Mouse (Mus musculus): Measurements from ENCODE around the gene Tsen2. TPM values are rescaled to one million over a fixed set of nuclear protein-coding genes. Genes with fewer than 3 reads are reported as not detected.

Tsen2 gene
- polyA plus RNA-seq (2012; ENCODE audit: insufficient read depth, insufficient read length, missing spikeins), result 9.7 and 10.0 TPM in 2 replicates

DNA sequence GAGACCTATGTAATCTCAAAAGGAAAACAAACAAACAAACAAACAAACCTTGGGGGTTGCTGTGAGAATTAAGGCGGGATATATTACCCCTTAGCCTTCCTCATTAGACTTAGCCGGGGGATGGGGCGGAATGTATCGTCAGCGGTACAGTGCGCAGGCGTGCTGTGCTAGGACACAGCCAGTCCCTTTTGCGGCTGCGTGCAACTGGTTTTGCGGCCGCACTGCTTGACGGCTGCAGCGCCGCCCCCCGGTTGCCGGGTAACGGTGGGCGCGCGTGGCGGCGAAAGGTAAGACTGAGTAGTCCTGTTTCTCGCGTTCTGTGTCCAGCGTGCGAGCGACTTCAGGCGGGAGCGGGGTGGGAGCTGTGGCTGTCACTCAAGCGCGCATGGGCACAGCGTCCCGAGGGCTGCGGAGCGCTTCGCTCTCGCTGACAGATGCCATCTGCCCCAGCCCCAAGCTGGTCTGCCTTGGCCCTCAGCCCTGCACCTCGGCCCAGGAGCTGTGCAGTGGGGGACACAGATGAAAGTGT is at the start of gene Tsen2:
Tsen2 (plus strand) TSS at position 223 of the 529 bp plus-strand sequence.
- peak within 1 kb of the TSS; percentile 85 for H3K4me3 ChIP-seq (ENCODE audit: insufficient read depth, low read depth, low read length)
- no peaks in the 10 kb centered on the region; the same call in 1 of the 2 replicates for H3K4me1 ChIP-seq (ENCODE audit: control insufficient read depth, insufficient read depth, insufficient read length, low read length)
- peak within 1 kb of the TSS; percentile 72 for H3K27ac ChIP-seq (replicated peaks; ENCODE audit: low read depth, low read length)

DNA sequence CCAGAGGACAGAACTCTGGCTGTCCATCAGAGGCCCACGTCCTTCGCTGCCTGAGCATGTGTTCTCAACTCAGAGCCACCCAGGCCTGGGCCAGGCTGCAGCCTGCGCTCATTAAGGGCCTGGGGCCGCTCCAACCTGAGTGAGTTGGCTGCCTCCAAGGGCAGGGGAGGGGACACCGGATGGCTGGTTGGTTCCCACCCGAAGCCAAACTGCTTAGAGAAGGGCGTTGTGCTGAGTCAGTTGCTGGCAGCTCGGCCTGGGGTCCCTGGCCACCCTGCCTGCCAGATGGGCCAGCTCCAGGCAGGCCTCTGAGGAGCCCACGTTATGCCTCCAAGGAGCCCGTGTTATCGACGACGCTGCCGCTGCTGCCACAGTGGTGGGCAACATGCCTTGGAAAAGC is 44.9 kb upstream of the Tsen2 start:
- H3K4me1 ChIP-seq (ENCODE audit: control insufficient read depth, insufficient read depth, insufficient read length, low read length), result peaks cover 14% of the 10 kb centered on the region
- peak overlapping the region; percentile 97 for H3K27ac ChIP-seq (replicated peaks; ENCODE audit: low read depth, low read length)
- H3K4me3 ChIP-seq (ENCODE audit: insufficient read depth, low read depth, low read length), result no peak overlapping the region

DNA sequence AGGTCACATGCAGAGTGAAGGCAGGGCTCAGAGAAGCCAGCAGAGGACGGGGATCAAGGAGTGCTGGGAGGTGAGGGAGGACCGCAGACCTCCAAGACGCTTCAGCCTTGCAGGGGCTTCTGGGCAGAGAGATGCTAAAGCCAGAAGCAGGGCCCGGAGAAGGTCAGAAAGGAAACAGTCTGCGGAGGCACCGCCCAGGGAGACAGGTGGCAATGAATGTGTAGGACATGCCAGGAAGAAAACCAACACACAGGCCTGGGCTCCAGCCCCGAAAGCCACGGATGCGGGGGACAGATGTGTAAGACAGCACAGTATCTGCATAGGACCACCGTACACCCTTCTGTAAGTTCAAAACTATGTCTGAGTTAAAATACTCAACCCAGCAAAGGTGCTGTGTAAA is 44.2 kb upstream of the Tsen2 start:
- Histone ChIP-seq H3K27ac (replicated peaks; ENCODE audit: low read depth, low read length) (peak overlapping the region; percentile 97), H3K4me3 (ENCODE audit: insufficient read depth, low read depth, low read length) (no peak overlapping the region), H3K4me1 (ENCODE audit: control insufficient read depth, insufficient read depth, insufficient read length, low read length) (peaks cover 14% of the 10 kb centered on the region)

DNA sequence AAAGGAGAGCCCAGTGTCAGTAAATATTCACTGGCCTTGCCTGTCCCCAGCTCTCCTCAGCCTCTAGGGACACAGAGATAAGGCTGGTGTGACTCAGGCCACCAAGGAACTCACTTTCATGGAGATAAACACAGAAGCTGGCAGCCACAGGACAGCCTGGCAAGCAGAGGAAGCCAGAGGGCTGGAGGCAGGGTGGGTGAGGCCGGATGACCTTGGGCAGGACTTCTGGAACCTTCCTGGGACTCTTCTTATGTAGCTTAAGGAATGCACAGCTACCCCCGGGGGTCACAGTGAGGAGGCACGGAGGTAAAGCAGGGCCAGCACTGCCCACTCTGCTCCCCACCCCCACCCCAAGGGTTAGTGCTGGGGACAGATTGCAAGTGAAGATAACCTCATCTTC is 43.3 kb upstream of the Tsen2 start:
- H3K4me1 ChIP-seq (ENCODE audit: control insufficient read depth, insufficient read depth, insufficient read length, low read length), result peaks cover 14% of the 10 kb centered on the region
- no peak overlapping the region for H3K4me3 ChIP-seq (ENCODE audit: insufficient read depth, low read depth, low read length)
- H3K27ac ChIP-seq (replicated peaks; ENCODE audit: low read depth, low read length), result peak overlapping the region; percentile 97

DNA sequence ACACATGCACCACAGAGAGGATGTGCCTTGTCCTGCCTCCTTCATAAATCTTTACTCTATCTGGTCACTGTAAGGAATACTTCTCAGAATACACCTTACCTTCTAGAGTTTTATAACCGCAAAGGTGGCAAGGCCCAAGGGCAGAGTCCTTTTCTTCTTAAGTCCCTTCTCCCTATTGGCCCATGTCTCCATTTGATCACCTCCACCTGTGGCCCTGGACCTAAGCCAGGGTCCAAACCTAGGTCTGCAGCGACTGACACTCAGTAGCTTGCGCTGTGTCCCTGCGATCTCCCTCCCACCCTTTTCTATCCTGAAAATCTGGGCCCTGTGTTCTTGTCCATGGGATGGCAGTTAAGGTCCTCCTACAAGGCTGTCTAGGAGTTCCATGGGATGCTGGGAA is 41.4 kb upstream of the Tsen2 start:
- Histone ChIP-seq H3K4me3 (ENCODE audit: insufficient read depth, low read depth, low read length) (no peak overlapping the region), H3K27ac (replicated peaks; ENCODE audit: low read depth, low read length) (no peak overlapping the region), H3K4me1 (ENCODE audit: control insufficient read depth, insufficient read depth, insufficient read length, low read length) (peaks cover 14% of the 10 kb centered on the region)

DNA sequence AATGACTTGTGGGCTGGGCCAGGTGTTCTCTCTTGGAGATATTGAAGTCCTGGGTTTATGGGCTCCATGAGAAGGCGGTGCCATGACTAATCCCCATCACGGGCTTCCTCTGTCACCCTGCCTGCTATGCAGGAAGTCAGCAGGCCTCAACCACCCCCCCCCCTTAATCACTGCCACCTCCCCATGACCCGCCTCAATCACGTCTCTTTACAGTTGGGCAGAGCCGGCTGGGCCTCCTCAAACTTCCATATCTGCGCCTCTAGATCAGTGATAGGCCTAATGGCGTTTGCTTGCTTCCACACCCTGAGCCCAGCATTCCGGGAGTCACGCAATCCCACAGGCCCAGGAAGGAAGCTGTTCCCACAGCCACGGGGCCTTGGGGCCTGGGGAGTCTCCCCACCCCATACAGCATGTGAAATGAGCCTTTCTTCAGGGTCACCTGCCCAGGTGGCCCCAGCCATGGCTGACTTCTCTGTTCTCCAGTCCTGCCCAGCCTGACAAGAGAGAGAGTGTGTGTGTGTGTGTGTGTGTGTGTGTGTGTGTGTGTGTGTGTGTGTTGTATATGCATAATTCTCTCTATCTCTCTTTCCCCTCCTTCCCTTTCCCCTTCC is 40.8 kb upstream of the Tsen2 start:
- Histone ChIP-seq H3K4me1 (ENCODE audit: control insufficient read depth, insufficient read depth, insufficient read length, low read length) (peaks cover 14% of the 10 kb centered on the region), H3K4me3 (ENCODE audit: insufficient read depth, low read depth, low read length) (no peak overlapping the region), H3K27ac (replicated peaks; ENCODE audit: low read depth, low read length) (no peak overlapping the region)

DNA sequence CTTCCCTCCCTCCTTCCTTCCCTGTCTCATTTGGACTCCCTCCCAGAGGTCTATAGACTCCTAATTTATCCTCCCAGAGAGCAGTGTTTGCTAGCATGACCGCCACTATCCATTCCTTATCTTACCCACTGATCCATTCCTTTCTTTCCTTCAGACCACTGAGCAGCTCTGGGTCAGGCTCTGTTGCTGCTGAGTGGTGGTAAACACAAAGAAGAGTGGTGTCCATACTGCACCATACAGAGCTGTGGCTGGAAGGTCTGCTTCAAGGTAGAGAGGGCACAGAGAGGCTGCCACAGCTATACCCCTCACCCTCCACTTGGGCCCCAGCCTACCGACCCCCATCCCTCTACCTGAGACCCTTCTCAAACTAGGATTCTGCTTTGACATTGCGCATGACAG is 40.3 kb upstream of the Tsen2 start:
- Histone ChIP-seq H3K4me1 (ENCODE audit: control insufficient read depth, insufficient read depth, insufficient read length, low read length) (peaks cover 11% of the 10 kb centered on the region), H3K27ac (replicated peaks; ENCODE audit: low read depth, low read length) (no peak overlapping the region), H3K4me3 (ENCODE audit: insufficient read depth, low read depth, low read length) (no peak overlapping the region)

DNA sequence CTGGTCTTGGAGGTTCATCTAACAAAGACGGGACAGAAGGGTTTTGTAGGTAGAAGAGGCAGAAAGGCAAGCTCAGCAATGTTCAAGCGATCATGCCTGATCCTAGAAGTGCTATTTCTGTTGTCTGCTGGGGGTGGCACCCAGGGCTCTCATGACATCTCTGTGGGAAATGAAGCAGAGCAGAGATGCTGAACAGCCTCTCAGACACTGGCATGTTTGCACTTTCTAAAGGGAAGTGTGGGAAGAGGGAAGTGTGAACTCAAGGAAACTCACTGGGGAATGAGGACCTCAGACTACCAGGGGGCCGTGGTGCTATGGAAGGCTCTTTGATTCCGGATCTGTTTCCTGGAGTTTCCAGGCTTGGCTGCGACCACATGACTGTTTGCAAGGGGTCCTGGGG is 39.5 kb upstream of the Tsen2 start:
- H3K4me1 ChIP-seq (ENCODE audit: control insufficient read depth, insufficient read depth, insufficient read length, low read length), result peaks cover 10% of the 10 kb centered on the region
- no peak overlapping the region for H3K27ac ChIP-seq (replicated peaks; ENCODE audit: low read depth, low read length)
- no peak overlapping the region for H3K4me3 ChIP-seq (ENCODE audit: insufficient read depth, low read depth, low read length)

DNA sequence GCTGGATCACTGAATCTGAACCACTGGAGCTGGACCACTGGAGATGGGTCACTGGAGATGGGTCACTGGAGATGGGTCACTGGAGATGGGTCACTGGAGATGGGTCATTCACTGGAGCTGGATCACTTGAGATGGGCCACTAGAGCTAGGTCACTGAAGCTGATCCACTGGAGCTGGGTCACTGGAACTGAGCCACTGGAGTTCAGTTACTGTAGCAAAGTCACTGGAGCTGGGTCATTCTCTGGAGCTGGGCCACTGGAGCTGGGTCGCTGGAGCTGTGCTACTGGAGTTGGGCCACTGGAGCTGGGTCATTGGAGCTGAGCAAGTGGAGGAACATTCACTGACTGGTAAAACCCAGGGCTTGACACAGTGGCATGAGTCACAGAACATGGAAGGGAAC is 38.0 kb upstream of the Tsen2 start:
- Histone ChIP-seq H3K4me1 (ENCODE audit: control insufficient read depth, insufficient read depth, insufficient read length, low read length) (peaks cover 10% of the 10 kb centered on the region; the same call in 1 of the 2 replicates), H3K27ac (replicated peaks; ENCODE audit: low read depth, low read length) (peak overlapping the region; percentile 49), H3K4me3 (ENCODE audit: insufficient read depth, low read depth, low read length) (no peak overlapping the region)

DNA sequence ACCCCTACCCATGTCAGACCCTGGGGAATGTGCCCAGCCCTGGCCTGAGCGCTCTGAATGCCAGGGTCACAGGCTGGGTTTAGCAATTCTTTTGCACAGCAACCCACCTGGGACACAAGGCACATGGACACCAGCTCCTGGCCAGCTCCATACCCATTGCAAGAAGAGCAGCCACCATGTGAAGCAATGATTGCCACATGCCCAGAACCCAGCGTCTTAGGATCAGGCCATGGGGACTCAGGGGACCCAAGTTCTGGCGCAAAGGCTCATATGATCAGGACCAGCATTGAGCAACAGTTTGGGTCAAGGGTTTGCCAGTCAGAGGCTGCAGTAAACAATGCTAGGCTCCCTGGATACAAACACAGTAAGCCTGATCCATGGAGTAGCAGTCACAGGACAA is 33.0 kb upstream of the Tsen2 start:
- H3K4me1 ChIP-seq (ENCODE audit: control insufficient read depth, insufficient read depth, insufficient read length, low read length), result peaks cover 9% of the 10 kb centered on the region; the same call in 1 of the 2 replicates
- no peak overlapping the region for H3K4me3 ChIP-seq (ENCODE audit: insufficient read depth, low read depth, low read length)
- H3K27ac ChIP-seq (replicated peaks; ENCODE audit: low read depth, low read length), result peak overlapping the region; percentile 100

DNA sequence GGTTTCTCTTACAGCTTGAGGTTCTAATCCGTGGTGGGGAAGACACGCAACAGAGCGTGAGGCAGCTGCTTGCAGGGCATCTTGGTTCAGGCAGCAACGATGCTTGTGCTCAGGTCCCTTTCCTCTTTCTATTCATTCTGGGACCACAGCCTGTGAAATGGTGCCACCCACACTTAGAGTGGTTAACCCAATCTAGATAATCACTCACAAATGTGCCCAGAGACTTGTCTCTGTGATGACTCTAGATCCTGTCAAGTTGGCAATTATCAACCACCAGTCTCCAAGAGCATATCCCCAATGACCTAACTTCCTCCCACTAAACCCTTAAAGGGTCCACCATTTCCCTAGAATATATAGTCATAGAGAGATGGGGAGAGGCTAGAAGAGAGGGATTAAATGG is 31.3 kb upstream of the Tsen2 start:
- H3K4me3 ChIP-seq (ENCODE audit: insufficient read depth, low read depth, low read length), result no peak overlapping the region
- peaks cover 9% of the 10 kb centered on the region; the same call in 1 of the 2 replicates for H3K4me1 ChIP-seq (ENCODE audit: control insufficient read depth, insufficient read depth, insufficient read length, low read length)
- peak overlapping the region; percentile 98 for H3K27ac ChIP-seq (replicated peaks; ENCODE audit: low read depth, low read length)

DNA sequence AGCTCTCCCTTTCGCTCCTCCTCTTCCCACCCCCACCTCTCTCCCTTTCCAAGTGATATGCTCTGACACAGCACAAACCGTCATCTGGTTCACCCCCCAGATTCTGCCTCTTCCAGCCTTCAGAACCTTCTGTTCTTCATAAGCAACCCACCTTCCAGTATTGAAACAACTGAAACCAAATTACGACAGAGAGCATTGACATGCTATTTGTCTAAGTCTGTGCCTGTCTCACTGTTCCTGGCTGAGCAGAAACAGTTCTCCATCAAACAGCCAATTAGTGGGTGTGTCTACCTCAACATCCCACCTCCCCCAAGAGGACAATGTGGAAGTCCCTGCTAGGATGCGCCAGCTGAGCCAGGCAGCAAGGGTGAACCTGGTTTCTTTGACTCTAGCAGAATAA is 26.6 kb upstream of the Tsen2 start:
- Histone ChIP-seq H3K4me1 (ENCODE audit: control insufficient read depth, insufficient read depth, insufficient read length, low read length) (peaks cover 20% of the 10 kb centered on the region), H3K27ac (replicated peaks; ENCODE audit: low read depth, low read length) (peak overlapping the region; percentile 90; the same call in 1 of the 2 replicates), H3K4me3 (ENCODE audit: insufficient read depth, low read depth, low read length) (no peak overlapping the region)

DNA sequence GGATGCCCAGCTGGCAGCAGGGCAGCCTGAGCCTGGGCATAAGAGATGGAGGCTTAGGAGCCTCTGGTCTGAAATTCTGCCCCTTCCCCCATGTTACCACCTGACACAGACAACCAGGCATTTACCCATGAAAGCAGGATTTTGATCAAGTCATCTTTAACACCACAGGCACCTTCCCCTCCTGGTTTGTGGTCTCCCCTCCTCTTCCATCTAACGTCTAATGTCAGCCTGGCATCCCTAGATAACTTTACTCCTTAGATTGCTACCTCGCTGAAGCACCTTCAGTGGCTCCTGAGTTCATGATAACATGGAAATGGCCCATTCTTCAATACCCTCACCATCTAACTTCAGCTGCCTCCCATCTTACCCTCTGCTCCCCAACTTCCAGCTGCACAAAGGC is 26.1 kb upstream of the Tsen2 start:
- Histone ChIP-seq H3K4me3 (ENCODE audit: insufficient read depth, low read depth, low read length) (no peak overlapping the region), H3K4me1 (ENCODE audit: control insufficient read depth, insufficient read depth, insufficient read length, low read length) (peaks cover 21% of the 10 kb centered on the region), H3K27ac (replicated peaks; ENCODE audit: low read depth, low read length) (peak overlapping the region; percentile 90)

DNA sequence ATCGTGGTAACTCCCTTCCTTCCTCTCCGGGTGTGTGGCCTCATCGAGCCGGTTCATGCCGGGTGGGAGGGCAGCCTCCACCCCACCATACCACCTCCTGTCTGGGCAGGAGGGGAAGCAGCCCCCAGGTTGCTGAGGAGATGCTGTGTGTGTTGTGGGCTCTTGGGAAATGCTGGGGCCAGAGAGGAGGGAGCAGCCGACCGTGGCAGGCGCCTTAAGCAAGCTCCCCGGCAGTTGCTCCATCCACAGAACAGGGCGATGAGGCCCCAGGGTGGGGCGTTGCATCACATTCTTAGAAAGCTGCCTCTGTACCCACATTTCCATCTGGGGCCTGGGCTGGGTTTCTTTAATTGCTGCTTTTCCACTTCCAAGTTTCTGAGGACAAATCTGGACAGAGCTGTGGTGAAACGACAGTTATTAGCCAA is 25.2 kb upstream of the Tsen2 start:
- peaks cover 30% of the 10 kb centered on the region for H3K4me1 ChIP-seq (ENCODE audit: control insufficient read depth, insufficient read depth, insufficient read length, low read length)
- H3K27ac ChIP-seq (replicated peaks; ENCODE audit: low read depth, low read length), result peak overlapping the region; percentile 90
- no peak overlapping the region for H3K4me3 ChIP-seq (ENCODE audit: insufficient read depth, low read depth, low read length)

DNA sequence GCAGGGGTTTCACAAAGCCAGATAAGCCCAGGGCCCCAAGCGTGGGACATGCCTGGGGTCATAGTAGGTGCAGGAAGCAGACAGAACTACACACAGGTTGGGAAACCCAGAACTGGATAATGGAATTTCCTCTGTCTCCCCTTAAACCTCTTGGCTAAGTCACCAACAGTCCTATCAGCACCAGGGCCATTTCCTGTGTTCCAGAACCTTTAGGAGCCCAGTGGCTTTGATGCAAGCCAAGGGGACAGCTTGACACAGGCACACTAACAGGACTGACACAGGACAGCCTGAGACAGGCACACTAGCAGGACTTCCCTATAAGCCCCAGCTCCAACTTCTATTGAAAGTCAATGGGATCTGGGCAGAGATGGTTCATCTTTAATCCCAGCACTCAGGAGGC is 22.5 kb upstream of the Tsen2 start:
- H3K4me1 ChIP-seq (ENCODE audit: control insufficient read depth, insufficient read depth, insufficient read length, low read length), result peaks cover 34% of the 10 kb centered on the region
- no peak overlapping the region for H3K4me3 ChIP-seq (ENCODE audit: insufficient read depth, low read depth, low read length)
- peak overlapping the region; percentile 91 for H3K27ac ChIP-seq (replicated peaks; ENCODE audit: low read depth, low read length)

DNA sequence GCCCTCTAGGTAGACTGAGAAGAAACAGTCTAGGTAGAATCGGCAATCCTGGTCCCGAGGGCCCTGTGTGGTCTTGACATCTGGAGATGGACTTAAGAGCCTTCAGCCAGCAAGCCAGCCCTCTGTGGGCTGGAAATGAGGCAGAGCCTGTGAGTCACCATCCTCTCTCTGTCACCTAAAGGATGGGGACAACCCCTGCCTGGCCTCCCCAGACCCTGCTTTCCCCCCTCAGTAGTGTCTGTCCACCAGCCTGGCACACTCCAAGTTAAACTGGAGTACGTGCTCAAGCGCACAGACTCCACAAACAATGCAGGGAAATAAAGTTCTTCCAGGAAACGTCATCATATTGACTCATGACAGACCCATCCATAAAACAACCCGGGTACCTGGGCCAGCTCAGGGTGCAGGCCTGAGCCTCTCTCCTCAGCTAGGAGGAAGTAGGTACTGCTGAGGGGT is 21.7 kb upstream of the Tsen2 start:
- no peak overlapping the region for H3K4me3 ChIP-seq (ENCODE audit: insufficient read depth, low read depth, low read length)
- peaks cover 34% of the 10 kb centered on the region for H3K4me1 ChIP-seq (ENCODE audit: control insufficient read depth, insufficient read depth, insufficient read length, low read length)
- H3K27ac ChIP-seq (replicated peaks; ENCODE audit: low read depth, low read length), result peak overlapping the region; percentile 91

Data from brown adipose tissue, adult 24 weeks (tissue).